Mouse (Mus musculus) lung, postnatal 10 days (tissue): ENCODE data around the gene Fcamr.

Experiments used
- DNase-seq: peaks from one replicate; pipeline ENCODE4 v3.0.0; 2021

Gene Fcamr

DNA sequence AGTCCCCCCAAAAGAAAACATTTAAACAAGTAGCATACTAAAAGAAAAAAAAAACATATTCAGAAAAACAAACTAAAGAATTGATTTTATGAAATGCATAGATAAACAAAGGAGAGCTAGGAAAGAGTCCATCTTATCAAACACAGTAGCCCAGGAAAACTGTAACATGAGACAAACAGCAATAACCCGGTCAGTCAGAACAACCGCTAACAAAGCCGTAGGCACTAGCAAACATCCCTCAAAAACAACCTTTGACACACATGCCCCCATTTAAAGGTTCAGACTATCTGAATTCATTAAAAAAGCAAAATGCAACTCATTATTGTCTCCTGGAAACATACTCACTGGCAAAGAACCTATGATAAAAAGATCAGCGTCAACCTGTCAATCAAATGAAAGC lies 56.8 kb downstream of the Fcamr start:
- no peak for DNase-seq

DNA sequence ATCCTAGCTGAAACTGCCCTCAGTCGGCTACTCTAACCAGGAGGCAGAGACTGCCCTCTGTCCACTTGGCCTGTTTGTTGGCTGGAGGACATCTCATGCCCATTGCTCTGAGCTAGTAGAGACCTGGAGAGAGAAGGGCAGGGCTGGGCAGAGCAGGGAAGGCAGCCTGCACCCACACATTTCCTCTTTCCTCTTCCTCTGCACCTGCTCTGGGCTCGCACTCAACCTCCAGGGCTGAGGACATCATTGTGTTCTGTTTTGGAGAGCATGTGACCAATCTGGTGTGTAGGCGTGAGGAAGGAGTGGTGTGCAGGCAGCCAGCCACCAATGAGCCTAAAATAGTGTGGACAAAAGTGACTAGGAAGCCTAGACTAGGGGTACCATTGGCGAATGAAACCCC lies 63.5 kb downstream of the Fcamr start:
- DNase-seq: no peak
